15 mouse cellular contexts compared by ENCODE assay signal in the genomic region with DNA sequence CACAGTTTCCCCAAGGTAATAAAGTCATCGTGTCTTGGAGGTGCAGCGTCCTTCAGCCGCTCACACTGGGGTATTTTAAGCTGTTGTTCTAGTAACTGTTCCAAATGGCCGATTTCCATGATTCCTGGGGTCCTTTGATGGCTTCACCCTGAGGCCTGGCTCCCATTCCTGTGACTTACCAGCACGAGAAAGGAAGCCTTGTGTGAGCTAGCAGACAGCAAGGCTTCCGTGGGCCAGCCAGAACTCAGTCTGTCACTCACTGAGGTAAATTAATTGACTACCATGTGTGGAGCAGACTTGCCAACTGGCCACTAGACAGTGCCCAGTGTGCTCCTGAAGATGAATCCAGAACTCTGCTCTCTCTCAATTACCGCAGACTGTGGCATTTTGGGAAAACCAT. TPM values are rescaled to one million over a fixed set of nuclear protein-coding genes. Genes with fewer than 3 reads are reported as not detected.
DNase-seq lines count a peak whose midpoint lies in the region; ATAC-seq and TF ChIP-seq lines count a peak whose summit lies in the region.
"Had no signal": no experiment of that assay in that cellular context is flagged by ENCODE, and none has a peak within 500 bp of the region (broad histone marks: within the 10 kb centered on the region; RNA-seq: fewer than 3 reads in every experiment).

No protein-coding gene starts in this region.

- peaks cover 41% of the 10 kb centered on the region for H3K4me1 ChIP-seq in hindbrain, embryonic 12.5 days
- peaks cover 45% of the 10 kb centered on the region for H3K4me1 ChIP-seq in hindbrain, embryonic 10.5 days (replicated peaks)
- H3K4me1 ChIP-seq in cerebellum, adult 2 months (ENCODE audit: control insufficient read depth, insufficient read depth, low read length) = no peaks in the 10 kb centered on the region
- no peaks in the 10 kb centered on the region for H3K4me1 ChIP-seq in intestine, postnatal 0 days (replicated peaks; ENCODE audit: control insufficient read depth, insufficient read depth, low read length)

- H3K27me3 ChIP-seq in hindbrain, embryonic 12.5 days = no peaks in the 10 kb centered on the region
- H3K27me3 ChIP-seq in hindbrain, embryonic 10.5 days (ENCODE audit: insufficient read depth, poor library complexity, severe bottlenecking) = no peaks in the 10 kb centered on the region
- H3K27me3 ChIP-seq in cerebellum, adult 2 months (ENCODE audit: control insufficient read depth, insufficient read depth, low read length) = peaks cover 7% of the 10 kb centered on the region; the same call in 1 of the 2 replicates
- H3K27me3 ChIP-seq in intestine, postnatal 0 days (replicated peaks; ENCODE audit: control insufficient read depth, insufficient read depth, low read length) = no peaks in the 10 kb centered on the region
- H3K27me3 ChIP-seq: kidney, embryonic 15.5 days had no signal

- no peak for TF ChIP-seq POLR2A in cerebellum, adult 2 months (IDR thresholded peaks at IDR 0.05; ENCODE audit: borderline replicate concordance, insufficient read depth, low read length)

- peak overlapping the region; percentile 62 for H3K27ac ChIP-seq in hindbrain, embryonic 12.5 days
- no peak overlapping the region for H3K27ac ChIP-seq in hindbrain, embryonic 10.5 days
- no peak overlapping the region for H3K27ac ChIP-seq in cerebellum, adult 2 months (ENCODE audit: insufficient read depth, low read length)
- H3K27ac ChIP-seq in intestine, postnatal 0 days (ENCODE audit: low read depth, low read length) = no peak overlapping the region
- H3K27ac ChIP-seq: heart, adult 2 months; kidney, embryonic 15.5 days had no signal

- H3K4me3 ChIP-seq in hindbrain, embryonic 12.5 days = no peak overlapping the region
- no peak overlapping the region for H3K4me3 ChIP-seq in hindbrain, embryonic 10.5 days
- H3K4me3 ChIP-seq in cerebellum, adult 2 months (replicated peaks; ENCODE audit: insufficient read depth, low read depth, low read length) = no peak overlapping the region
- no peak overlapping the region for H3K4me3 ChIP-seq in intestine, postnatal 0 days (ENCODE audit: low read depth, low read length)
- H3K4me3 ChIP-seq: heart, adult 2 months; kidney, embryonic 15.5 days had no signal

- no peaks in the 10 kb centered on the region for H3K36me3 ChIP-seq in hindbrain, embryonic 12.5 days
- H3K36me3 ChIP-seq in hindbrain, embryonic 10.5 days = peaks cover 18% of the 10 kb centered on the region
- no peaks in the 10 kb centered on the region for H3K36me3 ChIP-seq in intestine, postnatal 0 days (ENCODE audit: control insufficient read depth, insufficient read depth)
- H3K36me3 ChIP-seq: kidney, embryonic 15.5 days had no signal

- TF ChIP-seq CTCF in cerebellum, adult 2 months (IDR thresholded peaks at IDR 0.05; ENCODE audit: borderline replicate concordance, insufficient read depth, low read depth, low read length) = no peak
- no peak for TF ChIP-seq CTCF in intestine, postnatal 0 days (IDR thresholded peaks at IDR 0.05; ENCODE audit: low read depth)

- DNase-seq in hindbrain, embryonic 10.5 days (ENCODE audit: low spot score) = no peak
- DNase-seq in cerebellum, adult 2 months = peak; percentile 19 to 47
- peak; percentile 96 for DNase-seq in cerebellum, postnatal 10 days
- DNase-seq in gastrocnemius, postnatal 25 days = peak; percentile 16
- DNase-seq in kidney, postnatal 14 days = no peak
- DNase-seq in ovary, adult 18-20 months (ENCODE audit: low spot score) = no peak
- DNase-seq: adrenal gland, postnatal 10 days; heart, adult 2 months; spleen, adult 18-20 months; thymus, postnatal 14 days had no signal

- H3K4me2 ChIP-seq in hindbrain, embryonic 12.5 days (replicated peaks) = no peak overlapping the region
- no peak overlapping the region for H3K4me2 ChIP-seq in intestine, postnatal 0 days (replicated peaks; ENCODE audit: low read depth)
- H3K4me2 ChIP-seq: kidney, embryonic 15.5 days had no signal

- 58% methylated on average over 7 of the region's 7 CpGs for WGBS in hindbrain, embryonic 12.5 days
- WGBS in hindbrain, embryonic 10.5 days = 63% methylated on average over 7 of the region's 7 CpGs
- WGBS in cerebellum, adult 2 months = 5% methylated on average over 7 of the region's 7 CpGs
- WGBS in intestine, postnatal 0 days = 84% methylated on average over 7 of the region's 7 CpGs

- no peak for ATAC-seq in hindbrain, embryonic 12.5 days (ENCODE audit: low FRiP score)
- no peak for ATAC-seq in intestine, postnatal 0 days
- ATAC-seq: CD4-positive, CD25-positive, alpha-beta regulatory T cell, adult 4 months; inflammation-experienced regulatory T-cells, adult 6 months had no signal

- H3K9ac ChIP-seq in hindbrain, embryonic 12.5 days = no peak overlapping the region
- H3K9ac ChIP-seq in intestine, postnatal 0 days (ENCODE audit: low read depth, low read length) = no peak overlapping the region
- H3K9ac ChIP-seq: kidney, embryonic 15.5 days had no signal

- H3K9me3 ChIP-seq in hindbrain, embryonic 12.5 days (replicated peaks) = peaks cover 4% of the 10 kb centered on the region; the same call in 1 of the 2 replicates
- H3K9me3 ChIP-seq in hindbrain, embryonic 10.5 days = peaks cover 14% of the 10 kb centered on the region
- H3K9me3 ChIP-seq in intestine, postnatal 0 days (ENCODE audit: control insufficient read depth) = no peaks in the 10 kb centered on the region
- H3K9me3 ChIP-seq: kidney, embryonic 15.5 days had no signal

RNA-seq across cellular contexts. Expression of a gene that starts 41.2 kb away (rescaled TPM):
- 81.2 and 81.5 TPM in 2 replicates for polyA plus RNA-seq in hindbrain, embryonic 12.5 days (2016; fragmentation: Nextera tagmentation; extraction: Ambion mirVana)
- 43.8 and 55.9 TPM in 2 replicates for polyA plus RNA-seq in hindbrain, embryonic 10.5 days (2016; fragmentation: Nextera tagmentation; extraction: Ambion mirVana)
- polyA plus RNA-seq in cerebellum, adult 2 months (2012; rRNA removed) = 27.6 and 29.1 TPM in 2 replicates
- 1 to 10 TPM; 1.9 to 3.8 TPM for total RNA-seq in gastrocnemius, postnatal 25 days (2021)
- polyA plus RNA-seq in intestine, postnatal 0 days (2015; fragmentation: Nextera tagmentation; extraction: Ambion mirVana) = 15.3 and 18.1 TPM in 2 replicates

Comparison
In these comparisons a context has a peak if more than half of its experiments do, and no peak if none do; other contexts are left out.
1. DNase-seq: peak in cerebellum, adult 2 months (2 of 2), cerebellum, postnatal 10 days (2 of 2) and gastrocnemius, postnatal 25 days (single experiment); none in hindbrain, embryonic 10.5 days (single experiment), kidney, postnatal 14 days (single experiment) and ovary, adult 18-20 months (single experiment).